Mouse (Mus musculus): ENCODE measurements at regions not wholly inside any gene's neighbourhood (a gene's known extent, or its start where the extent isn't known, plus 50 kb on each side); places are given as distances from the start of the nearest gene placed in this dataset.

GRCm38 (mm10) chr9:23535872-23536271 is 313.0 kb downstream of the Bmper start:
- no peak for DNase-seq

GRCm38 (mm10) chr9:23538051-23538450 is 315.2 kb downstream of the Bmper start:
- no peak for DNase-seq

- DNase-seq = peak; percentile 70
These were observed 328.8 kb downstream of the Bmper start for GRCm38 (mm10) chr9:23551692-23552091.

GRCm38 (mm10) chr9:23553766-23554165 is 330.9 kb downstream of the Bmper start:
- DNase-seq = no peak

- DNase-seq = no peak
These were observed 334.7 kb downstream of the Bmper start for GRCm38 (mm10) chr9:23557601-23558000.

GRCm38 (mm10) chr9:23561924-23562323 is 339.0 kb downstream of the Bmper start:
- DNase-seq = no peak

GRCm38 (mm10) chr9:23567081-23567480 is 344.2 kb downstream of the Bmper start:
- no peak for DNase-seq

- DNase-seq = no peak
These were observed 347.3 kb downstream of the Bmper start for GRCm38 (mm10) chr9:23570150-23570549.

GRCm38 (mm10) chr9:23576314-23576713 is 353.4 kb downstream of the Bmper start:
- no peak for DNase-seq

- peak; percentile 8 for DNase-seq
These were observed 357.3 kb downstream of the Bmper start for GRCm38 (mm10) chr9:23580155-23580554.

GRCm38 (mm10) chr9:23581039-23581606 is 358.2 kb downstream of the Bmper start:
- DNase-seq = peak; percentile 90

- DNase-seq = no peak
These were observed 361.7 kb downstream of the Bmper start for GRCm38 (mm10) chr9:23584561-23584960.

- no peak for DNase-seq
These were observed 366.1 kb downstream of the Bmper start for GRCm38 (mm10) chr9:23589024-23589423.

- peak; percentile 17 for DNase-seq
These were observed 369.0 kb downstream of the Bmper start for GRCm38 (mm10) chr9:23591906-23592305.

GRCm38 (mm10) chr9:23600623-23601022 is 377.7 kb downstream of the Bmper start:
- no peak for DNase-seq

All from retina, postnatal 1 day (tissue).